ENCODE assay signal across 9 mouse cellular contexts in the genomic region with DNA sequence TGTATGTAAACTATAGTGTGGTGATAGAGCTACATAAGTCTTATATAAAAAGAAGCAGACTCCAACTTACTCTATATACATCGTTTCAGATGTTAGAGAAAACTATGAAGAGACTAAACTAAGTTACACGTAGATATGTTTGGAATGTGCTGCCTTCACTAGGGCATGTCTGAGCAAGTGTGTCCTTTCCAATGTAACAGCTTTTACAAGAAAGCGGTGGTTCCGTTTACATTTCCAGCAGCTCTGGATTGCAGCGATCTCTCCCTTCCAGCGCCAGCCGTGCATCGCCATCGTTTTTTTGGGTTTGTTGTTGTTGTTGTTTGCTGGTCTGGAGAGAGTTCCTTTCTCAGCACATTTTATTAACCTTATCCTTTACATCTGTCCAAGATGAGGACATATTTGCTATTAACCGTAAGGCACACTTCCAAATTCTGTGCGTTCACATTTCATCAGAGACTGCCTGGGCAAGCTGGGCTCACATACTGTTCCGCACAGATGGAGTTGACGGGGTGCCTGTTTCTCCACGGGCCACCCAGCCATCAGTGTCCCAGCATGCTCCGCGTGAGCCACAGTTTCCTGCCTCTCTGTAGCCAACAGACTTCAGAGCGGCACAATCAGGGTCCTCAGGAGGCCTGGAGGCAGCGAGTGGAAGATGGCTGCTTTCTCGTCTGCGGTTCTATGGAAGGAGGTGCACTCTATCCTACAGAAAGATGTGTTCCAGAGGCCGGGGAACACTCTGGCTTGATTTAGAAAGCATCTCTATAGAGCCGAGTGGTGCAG.
DNase-seq lines count a peak whose midpoint lies in the region; ATAC-seq and TF ChIP-seq lines count a peak whose summit lies in the region.
"Had no signal": no experiment of that assay in that cellular context is flagged by ENCODE, and none has a peak within 500 bp of the region (broad histone marks: within the 10 kb centered on the region; RNA-seq: fewer than 3 reads in every experiment).

No protein-coding gene starts in this region.

- H3K9me3 ChIP-seq in midbrain, postnatal 0 days (ENCODE audit: low read length), result no peaks in the 10 kb centered on the region
- no peaks in the 10 kb centered on the region for H3K9me3 ChIP-seq in midbrain, embryonic 14.5 days (ENCODE audit: control insufficient read depth, low read length)
- H3K9me3 ChIP-seq in forebrain, embryonic 13.5 days (replicated peaks), result no peaks in the 10 kb centered on the region
- no peaks in the 10 kb centered on the region for H3K9me3 ChIP-seq in intestine, postnatal 0 days (ENCODE audit: control insufficient read depth)

- peak; percentile 35 for DNase-seq in midbrain, postnatal 0 days (ENCODE audit: low spot score)
- DNase-seq in midbrain, embryonic 14.5 days, result no peak
- peak; percentile 61 for DNase-seq in layer of hippocampus, adult 9-11 months
- DNase-seq in testis, postnatal 14 days (ENCODE audit: low spot score), result peak; percentile 7
- no peak for DNase-seq in adrenal gland, adult 2 months
- DNase-seq in adrenal gland, postnatal 14 days, result no peak

- no peak overlapping the region for H3K9ac ChIP-seq in midbrain, postnatal 0 days (replicated peaks; ENCODE audit: low read length, poor library complexity, severe bottlenecking)
- no peak overlapping the region for H3K9ac ChIP-seq in midbrain, embryonic 14.5 days (replicated peaks; ENCODE audit: low read length)
- no peak overlapping the region for H3K9ac ChIP-seq in forebrain, embryonic 13.5 days
- H3K9ac ChIP-seq in intestine, postnatal 0 days (ENCODE audit: low read depth, low read length), result no peak overlapping the region
- H3K9ac ChIP-seq: liver, embryonic 14.5 days had no signal

- no peaks in the 10 kb centered on the region for H3K27me3 ChIP-seq in midbrain, postnatal 0 days (ENCODE audit: insufficient read depth, low read length)
- no peaks in the 10 kb centered on the region for H3K27me3 ChIP-seq in midbrain, embryonic 14.5 days (ENCODE audit: control insufficient read depth, insufficient read depth, low read length)
- no peaks in the 10 kb centered on the region for H3K27me3 ChIP-seq in forebrain, embryonic 13.5 days
- no peaks in the 10 kb centered on the region for H3K27me3 ChIP-seq in intestine, postnatal 0 days (replicated peaks; ENCODE audit: control insufficient read depth, insufficient read depth, low read length)

- TF ChIP-seq CTCF in midbrain, postnatal 0 days (IDR thresholded peaks at IDR 0.05), result no peak
- no peak for TF ChIP-seq CTCF in intestine, postnatal 0 days (IDR thresholded peaks at IDR 0.05; ENCODE audit: low read depth)

- peaks cover 3% of the 10 kb centered on the region; the same call in 1 of the 2 replicates for H3K4me1 ChIP-seq in midbrain, postnatal 0 days (ENCODE audit: insufficient read depth, low read length)
- H3K4me1 ChIP-seq in midbrain, embryonic 14.5 days (ENCODE audit: control insufficient read depth, insufficient read depth, low read length), result peaks cover 34% of the 10 kb centered on the region
- H3K4me1 ChIP-seq in forebrain, embryonic 13.5 days, result peaks cover 27% of the 10 kb centered on the region
- H3K4me1 ChIP-seq in intestine, postnatal 0 days (replicated peaks; ENCODE audit: control insufficient read depth, insufficient read depth, low read length), result no peaks in the 10 kb centered on the region

- no peak overlapping the region for H3K27ac ChIP-seq in midbrain, postnatal 0 days (ENCODE audit: low read depth, low read length)
- H3K27ac ChIP-seq in midbrain, embryonic 14.5 days (replicated peaks; ENCODE audit: low read depth, low read length), result no peak overlapping the region
- H3K27ac ChIP-seq in forebrain, embryonic 13.5 days, result 0 out of 2 replicates have a peak overlapping the region, but pooled peaks have one; percentile 4
- no peak overlapping the region for H3K27ac ChIP-seq in intestine, postnatal 0 days (ENCODE audit: low read depth, low read length)
- H3K27ac ChIP-seq: liver, embryonic 14.5 days had no signal

- no peak overlapping the region for H3K4me3 ChIP-seq in midbrain, postnatal 0 days (ENCODE audit: low read depth, low read length)
- no peak overlapping the region for H3K4me3 ChIP-seq in midbrain, embryonic 14.5 days (replicated peaks; ENCODE audit: low read depth, low read length)
- H3K4me3 ChIP-seq in forebrain, embryonic 13.5 days, result no peak overlapping the region
- no peak overlapping the region for H3K4me3 ChIP-seq in intestine, postnatal 0 days (ENCODE audit: low read depth, low read length)

- WGBS in midbrain, postnatal 0 days, result 76% methylated on average over 22 of the region's 22 CpGs
- 85% methylated on average over 22 of the region's 22 CpGs for WGBS in midbrain, embryonic 14.5 days
- 80% methylated on average over 22 of the region's 22 CpGs for WGBS in forebrain, embryonic 13.5 days
- WGBS in intestine, postnatal 0 days, result 70% methylated on average over 22 of the region's 22 CpGs

- no peak for ATAC-seq in midbrain, postnatal 0 days (ENCODE audit: low FRiP score)
- ATAC-seq in midbrain, embryonic 14.5 days (ENCODE audit: low FRiP score, low TSS enrichment), result no peak
- ATAC-seq in forebrain, embryonic 13.5 days, result peak; percentile 63; the same call in 1 of the 2 replicates
- no peak for ATAC-seq in intestine, postnatal 0 days

- no peaks in the 10 kb centered on the region for H3K36me3 ChIP-seq in midbrain, postnatal 0 days (ENCODE audit: insufficient read depth, low read length)
- no peaks in the 10 kb centered on the region for H3K36me3 ChIP-seq in midbrain, embryonic 14.5 days (ENCODE audit: control insufficient read depth, insufficient read depth, low read length)
- no peaks in the 10 kb centered on the region for H3K36me3 ChIP-seq in forebrain, embryonic 13.5 days (ENCODE audit: poor library complexity, severe bottlenecking)
- no peaks in the 10 kb centered on the region for H3K36me3 ChIP-seq in intestine, postnatal 0 days (ENCODE audit: control insufficient read depth, insufficient read depth)

- H3K4me2 ChIP-seq in midbrain, postnatal 0 days (ENCODE audit: low read depth, low read length, poor library complexity, severe bottlenecking), result no peak overlapping the region
- no peak overlapping the region for H3K4me2 ChIP-seq in midbrain, embryonic 14.5 days (ENCODE audit: low read length)
- H3K4me2 ChIP-seq in forebrain, embryonic 13.5 days, result no peak overlapping the region
- H3K4me2 ChIP-seq in intestine, postnatal 0 days (replicated peaks; ENCODE audit: low read depth), result no peak overlapping the region; the same call in 1 of the 2 replicates

Comparison
In these comparisons a context has a peak if more than half of its experiments do, and no peak if none do; other contexts are left out.
1. DNase-seq: peak in midbrain, postnatal 0 days (single experiment), layer of hippocampus, adult 9-11 months (single experiment) and testis, postnatal 14 days (single experiment); none in midbrain, embryonic 14.5 days (single experiment), adrenal gland, adult 2 months (single experiment) and adrenal gland, postnatal 14 days (single experiment).